In genomic region chr6:87597116-87597833, GRCm38 (mm10) we compare ENCODE assay signal across 9 mouse cellular contexts. TPM values are rescaled to one million over a fixed set of nuclear protein-coding genes. Genes with fewer than 3 reads are reported as not detected.
A peak's percentile ranks its signal among the peaks of the same experiment; 100 is the strongest.
DNase-seq lines count a peak whose midpoint lies in the region; ATAC-seq lines count a peak whose summit lies in the region.
"Had no signal": no experiment of that assay in that cellular context is flagged by ENCODE, and none has a peak within 500 bp of the region (broad histone marks: within the 10 kb centered on the region; RNA-seq: fewer than 3 reads in every experiment).

No protein-coding gene starts in this region.

- no peaks in the 10 kb centered on the region for H3K27me3 ChIP-seq in limb, embryonic 12.5 days
- no peaks in the 10 kb centered on the region for H3K27me3 ChIP-seq in limb, embryonic 10.5 days (ENCODE audit: low read depth, poor library complexity, severe bottlenecking)
- no peaks in the 10 kb centered on the region for H3K27me3 ChIP-seq in hindbrain, embryonic 16.5 days (replicated peaks; ENCODE audit: control insufficient read depth, insufficient read depth, low read length)
- no peaks in the 10 kb centered on the region for H3K27me3 ChIP-seq in midbrain, embryonic 14.5 days (ENCODE audit: control insufficient read depth, insufficient read depth, low read length)

- H3K9me3 ChIP-seq in limb, embryonic 12.5 days = no peaks in the 10 kb centered on the region
- H3K9me3 ChIP-seq in limb, embryonic 10.5 days (replicated peaks) = no peaks in the 10 kb centered on the region
- no peaks in the 10 kb centered on the region for H3K9me3 ChIP-seq in hindbrain, embryonic 16.5 days (ENCODE audit: control insufficient read depth, low read length)
- H3K9me3 ChIP-seq in midbrain, embryonic 14.5 days (ENCODE audit: control insufficient read depth, low read length) = no peaks in the 10 kb centered on the region

- ATAC-seq in limb, embryonic 12.5 days (ENCODE audit: insufficient number of reproducible peaks, insufficient read depth, low FRiP score, low TSS enrichment, low read depth) = peak; percentile 37; the same call in 1 of the 2 replicates
- ATAC-seq in hindbrain, embryonic 16.5 days = peak; percentile 97
- peak; percentile 50; the same call in 1 of the 2 replicates for ATAC-seq in midbrain, embryonic 14.5 days (ENCODE audit: low FRiP score, low TSS enrichment)

- H3K4me2 ChIP-seq in limb, embryonic 12.5 days = no peak overlapping the region
- no peak overlapping the region; the same call in 1 of the 2 replicates for H3K4me2 ChIP-seq in hindbrain, embryonic 16.5 days (ENCODE audit: low read length)
- no peak overlapping the region for H3K4me2 ChIP-seq in midbrain, embryonic 14.5 days (ENCODE audit: low read length)
- H3K4me2 ChIP-seq: lung, embryonic 14.5 days had no signal

- no peaks in the 10 kb centered on the region for H3K36me3 ChIP-seq in limb, embryonic 12.5 days
- H3K36me3 ChIP-seq in limb, embryonic 10.5 days = no peaks in the 10 kb centered on the region
- no peaks in the 10 kb centered on the region for H3K36me3 ChIP-seq in hindbrain, embryonic 16.5 days (ENCODE audit: control insufficient read depth, insufficient read depth, low read length)
- no peaks in the 10 kb centered on the region for H3K36me3 ChIP-seq in midbrain, embryonic 14.5 days (ENCODE audit: control insufficient read depth, insufficient read depth, low read length)

- H3K4me1 ChIP-seq in limb, embryonic 12.5 days (replicated peaks) = peaks cover 5% of the 10 kb centered on the region; the same call in 1 of the 2 replicates
- peaks cover 4% of the 10 kb centered on the region; the same call in 1 of the 2 replicates for H3K4me1 ChIP-seq in limb, embryonic 10.5 days
- H3K4me1 ChIP-seq in hindbrain, embryonic 16.5 days (ENCODE audit: control insufficient read depth, insufficient read depth, low read depth, low read length) = peaks cover 4% of the 10 kb centered on the region
- no peaks in the 10 kb centered on the region; the same call in 1 of the 2 replicates for H3K4me1 ChIP-seq in midbrain, embryonic 14.5 days (ENCODE audit: control insufficient read depth, insufficient read depth, low read length)

- no peak overlapping the region for H3K9ac ChIP-seq in limb, embryonic 12.5 days (replicated peaks)
- no peak overlapping the region for H3K9ac ChIP-seq in hindbrain, embryonic 16.5 days (ENCODE audit: low read depth, low read length)
- H3K9ac ChIP-seq in midbrain, embryonic 14.5 days (replicated peaks; ENCODE audit: low read length) = no peak overlapping the region
- H3K9ac ChIP-seq: lung, embryonic 14.5 days had no signal

- H3K4me3 ChIP-seq in limb, embryonic 12.5 days (replicated peaks) = no peak overlapping the region
- H3K4me3 ChIP-seq in limb, embryonic 10.5 days = no peak overlapping the region
- no peak overlapping the region for H3K4me3 ChIP-seq in hindbrain, embryonic 16.5 days (ENCODE audit: low read length)
- no peak overlapping the region for H3K4me3 ChIP-seq in midbrain, embryonic 14.5 days (replicated peaks; ENCODE audit: low read depth, low read length)

- no peak for DNase-seq in limb, embryonic 10.5 days (ENCODE audit: low spot score)
- peak; percentile 68 for DNase-seq in embryo, embryonic 10.5 days (ENCODE audit: low spot score)
- peak; percentile 68 for DNase-seq in midbrain, embryonic 14.5 days
- no peak for DNase-seq in adrenal gland, adult 2 months
- DNase-seq in layer of hippocampus, adult 18-20 months (ENCODE audit: low spot score in 2 of 2) = no peak
- no peak for DNase-seq in urinary bladder, postnatal 10 days (ENCODE audit: low spot score)
- DNase-seq: lung, embryonic 14.5 days had no signal

- 60% methylated on average over 10 of the region's 10 CpGs for whole genome bisulfite sequencing in limb, embryonic 12.5 days
- WGBS in limb, embryonic 10.5 days = 70% methylated on average over 10 of the region's 10 CpGs
- WGBS in hindbrain, embryonic 16.5 days = 29% methylated on average over 10 of the region's 10 CpGs
- WGBS in midbrain, embryonic 14.5 days = 25% methylated on average over 10 of the region's 10 CpGs

- no peak overlapping the region for H3K27ac ChIP-seq in limb, embryonic 12.5 days
- H3K27ac ChIP-seq in limb, embryonic 10.5 days = no peak overlapping the region
- peak overlapping the region; percentile 47 for H3K27ac ChIP-seq in hindbrain, embryonic 16.5 days (ENCODE audit: low read depth, low read length)
- H3K27ac ChIP-seq in midbrain, embryonic 14.5 days (replicated peaks; ENCODE audit: low read depth, low read length) = 0 out of 2 replicates have a peak overlapping the region, but pooled peaks have one; percentile 14

RNA-seq across cellular contexts. Expression of gene Prokr1, which starts 6.7 kb away (rescaled TPM):
- 1.7 TPM in 2 replicates for polyA plus RNA-seq in limb, embryonic 12.5 days (2016; fragmentation: Nextera tagmentation; extraction: Ambion mirVana)
- 0.84 and 0.90 TPM in 2 replicates for polyA plus RNA-seq in limb, embryonic 10.5 days (2016; fragmentation: Nextera tagmentation; extraction: Ambion mirVana)
- 2.2 and 2.7 TPM in 2 replicates for polyA plus RNA-seq in hindbrain, embryonic 16.5 days (2015; fragmentation: Nextera tagmentation; extraction: Ambion mirVana)
- polyA plus RNA-seq in midbrain, embryonic 14.5 days (2014; fragmentation: Nextera tagmentation; extraction: Ambion mirVana) = 1.00 and 1.5 TPM in 2 replicates
- under 1 TPM; 0.37 to 0.93 TPM for total RNA-seq in adrenal gland, adult 2 months (2021)
- 0.13 and 0.23 TPM in 2 replicates for polyA plus RNA-seq in adrenal gland, adult 2 months (2012; rRNA removed)
- under 1 TPM in 1 of 2 experiments, not detected in 1; 0.12 TPM for total RNA-seq in layer of hippocampus, adult 18-20 months (2021)

Comparison
In these comparisons a context has a peak if more than half of its experiments do, and no peak if none do; other contexts are left out.
1. ATAC-seq: peak in every context shown above with its lines; median percentile 97 in hindbrain, embryonic 16.5 days; 50 in midbrain, embryonic 14.5 days; 37 in limb, embryonic 12.5 days.
2. H3K27ac ChIP-seq: peak in hindbrain, embryonic 16.5 days (single experiment) and midbrain, embryonic 14.5 days (single experiment); none in limb, embryonic 12.5 days (single experiment) and limb, embryonic 10.5 days (single experiment).
3. DNase-seq: peak in embryo, embryonic 10.5 days (single experiment) and midbrain, embryonic 14.5 days (single experiment); none in limb, embryonic 10.5 days (single experiment), adrenal gland, adult 2 months (single experiment), layer of hippocampus, adult 18-20 months (0 of 2) and urinary bladder, postnatal 10 days (single experiment).